Mouse (Mus musculus) lung, adult 2 months (tissue): ENCODE measurements at regions not wholly inside any gene's neighbourhood (a gene's known extent, or its start where the extent isn't known, plus 50 kb on each side); places are given as distances from the start of the nearest gene placed in this dataset.

Experiments
- CTCF ChIP-seq: fragments of 200-500 bp; IDR thresholded peaks from 2 replicates; pipeline ENCODE4 v1.5.1; 2011; ENCODE audit warnings: mild to moderate bottlenecking, low read length, control low read depth; ENCODE audit not compliant: insufficient read depth
- POLR2A ChIP-seq: fragments of 200-500 bp; IDR thresholded peaks from 2 replicates; pipeline ENCODE4 v1.6.1; 2011; ENCODE audit warnings: low read depth, mild to moderate bottlenecking, control low read depth, low read length, borderline replicate concordance; ENCODE audit errors: extremely low read depth

DNA sequence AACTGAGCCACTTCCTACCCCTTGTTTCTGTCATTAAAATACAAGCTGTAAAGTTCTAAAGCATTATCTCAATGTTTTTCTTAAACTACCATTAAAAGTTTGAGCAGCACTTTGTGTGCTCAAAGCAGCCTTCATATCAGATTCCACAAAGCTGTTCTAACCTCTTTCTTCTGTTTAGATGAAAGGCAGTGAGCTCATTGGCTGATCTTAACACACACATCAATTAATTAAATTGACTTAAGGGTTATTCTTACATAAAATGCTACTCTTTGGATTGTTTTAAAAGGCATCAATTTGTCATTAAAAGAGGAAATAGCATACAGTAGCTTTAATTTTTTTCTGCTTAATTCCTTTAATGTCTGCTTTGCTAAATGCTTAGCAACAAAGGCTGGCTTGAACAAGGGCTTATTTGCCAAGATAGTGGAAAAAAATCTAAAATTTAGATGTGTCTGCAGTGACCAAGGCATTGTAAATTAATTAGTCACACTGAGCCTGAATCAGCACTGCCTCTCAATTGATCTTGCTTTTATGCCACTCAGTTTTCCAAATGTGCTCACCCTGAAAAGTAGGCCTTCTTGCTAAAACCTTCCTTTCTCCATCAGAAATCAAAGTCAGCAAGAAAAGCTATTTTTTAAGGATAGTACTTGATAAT lies 777.5 kb downstream of the Tmem114 start:
- TF ChIP-seq POLR2A (no peak), CTCF (no peak)
